9 mouse cellular contexts compared by ENCODE assay signal in the genomic region with DNA sequence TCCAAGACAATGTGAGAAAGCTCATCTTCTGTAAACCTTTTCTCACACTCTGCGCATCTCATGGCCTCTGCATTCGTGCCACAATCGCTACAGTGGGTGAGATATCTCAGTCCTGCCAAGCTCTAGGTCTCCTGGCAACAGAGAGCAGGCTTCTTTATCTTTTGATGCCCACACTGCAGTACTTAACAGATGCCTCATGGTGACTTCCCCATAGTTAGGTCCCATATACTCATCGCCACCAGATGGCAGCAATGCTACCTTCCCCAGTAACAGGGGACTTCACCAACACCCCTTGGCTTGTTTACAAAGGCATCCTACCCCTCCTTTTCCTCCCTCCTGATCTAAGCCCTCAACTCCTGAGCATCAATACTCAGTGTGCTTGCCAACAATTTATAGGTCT.
DNase-seq lines count a peak whose midpoint lies in the region; ATAC-seq lines count a peak whose summit lies in the region.
"Had no signal": no experiment of that assay in that cellular context is flagged by ENCODE, and none has a peak within 500 bp of the region (broad histone marks: within the 10 kb centered on the region; RNA-seq: fewer than 3 reads in every experiment).

No protein-coding gene starts in this region.

- no peak overlapping the region for H3K4me2 ChIP-seq in hindbrain, embryonic 13.5 days

- ATAC-seq in cerebellum, adult (ENCODE audit: insufficient number of reproducible peaks, low FRiP score, low TSS enrichment), result no peak
- peak; percentile 68; the same call in 1 of the 2 replicates for ATAC-seq in hindbrain, embryonic 13.5 days (ENCODE audit: low FRiP score)

- whole genome bisulfite sequencing in forebrain, embryonic 10.5 days, result 26% methylated on average over 4 of the region's 4 CpGs
- 23% methylated on average over 4 of the region's 4 CpGs for WGBS in hindbrain, embryonic 13.5 days

- H3K27ac ChIP-seq in forebrain, embryonic 10.5 days, result no peak overlapping the region
- H3K27ac ChIP-seq in hindbrain, embryonic 13.5 days, result no peak overlapping the region
- H3K27ac ChIP-seq: macrophage had no signal

- no peak overlapping the region for H3K4me3 ChIP-seq in forebrain, embryonic 10.5 days
- H3K4me3 ChIP-seq in hindbrain, embryonic 13.5 days, result no peak overlapping the region

- H3K36me3 ChIP-seq in forebrain, embryonic 10.5 days (replicated peaks), result no peaks in the 10 kb centered on the region
- H3K36me3 ChIP-seq in hindbrain, embryonic 13.5 days, result no peaks in the 10 kb centered on the region

- no peaks in the 10 kb centered on the region for H3K4me1 ChIP-seq in forebrain, embryonic 10.5 days
- H3K4me1 ChIP-seq in hindbrain, embryonic 13.5 days (replicated peaks), result no peaks in the 10 kb centered on the region

- peak; percentile 1 for DNase-seq in cerebellum, adult 11 months
- DNase-seq in adrenal gland, adult 8-10 months, result peak; percentile 33
- peak; percentile 37 for DNase-seq in forebrain, embryonic 10.5 days (ENCODE audit: extremely low spot score, low spot score)
- DNase-seq in layer of hippocampus, adult 9-11 months, result peak; percentile 56
- peak; percentile 76 for DNase-seq in lung, postnatal 10 days
- DNase-seq in right cerebral cortex, postnatal 25 days, result peak; percentile 15

- H3K27me3 ChIP-seq in forebrain, embryonic 10.5 days (ENCODE audit: poor library complexity, severe bottlenecking), result no peaks in the 10 kb centered on the region
- no peaks in the 10 kb centered on the region for H3K27me3 ChIP-seq in hindbrain, embryonic 13.5 days

- H3K9me3 ChIP-seq in forebrain, embryonic 10.5 days, result no peaks in the 10 kb centered on the region
- H3K9me3 ChIP-seq in hindbrain, embryonic 13.5 days, result no peaks in the 10 kb centered on the region

- H3K9ac ChIP-seq in hindbrain, embryonic 13.5 days, result no peak overlapping the region

Comparison
In these comparisons a context has a peak if more than half of its experiments do, and no peak if none do; other contexts are left out.
1. DNase-seq: peak in every context shown above with its lines; median percentile 76 in lung, postnatal 10 days; 56 in layer of hippocampus, adult 9-11 months; 37 in forebrain, embryonic 10.5 days; 33 in adrenal gland, adult 8-10 months; 15 in right cerebral cortex, postnatal 25 days; 1 in cerebellum, adult 11 months.